Mouse (Mus musculus): ENCODE measurements at regions not wholly inside any gene's neighbourhood (a gene's known extent, or its start where the extent isn't known, plus 50 kb on each side); places are given as distances from the start of the nearest gene placed in this dataset.

DNA sequence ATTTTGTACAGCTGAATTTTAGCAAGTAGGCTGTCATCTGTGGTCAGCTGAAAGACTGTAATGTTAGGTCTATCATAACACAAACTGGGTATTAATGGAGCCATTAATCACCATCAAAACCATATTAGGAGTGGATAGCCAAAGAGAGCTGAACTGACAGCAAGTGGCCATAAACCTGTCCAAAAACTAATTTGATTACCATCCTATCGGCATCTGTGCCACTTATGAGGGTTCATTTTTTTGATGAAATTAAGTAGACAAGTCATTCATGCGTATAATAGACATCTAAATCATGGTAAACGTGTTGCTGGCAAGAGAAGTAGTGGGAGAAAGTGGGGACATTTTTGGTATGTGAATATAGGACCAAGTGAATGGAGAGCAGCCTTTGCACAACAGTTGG is 68.6 kb downstream of the Olig3 start:
- TF ChIP-seq CTCF (IDR thresholded peaks at IDR 0.05; ENCODE audit: low read depth) (no peak), EP300 (IDR thresholded peaks at IDR 0.05; ENCODE audit: low read depth) (no peak)
